8 mouse cellular contexts compared by ENCODE assay signal in genomic region chr16:91045511-91045910, GRCm38 (mm10). TPM values are rescaled to one million over a fixed set of nuclear protein-coding genes. Genes with fewer than 3 reads are reported as not detected.
DNase-seq lines count a peak whose midpoint lies in the region; ATAC-seq and TF ChIP-seq lines count a peak whose summit lies in the region.

No protein-coding gene starts in this region.

- no peak overlapping the region for H3K27ac ChIP-seq in ES-Bruce4 (ENCODE audit: insufficient read depth, low read length)

- TF ChIP-seq CTCF in ES-Bruce4 (IDR thresholded peaks at IDR 0.05; ENCODE audit: low read depth, low read length) = peak; percentile 87

- H3K36me3 ChIP-seq in ES-Bruce4 (ENCODE audit: control insufficient read depth, insufficient read depth, low read length, poor library complexity, severe bottlenecking) = peaks cover 4% of the 10 kb centered on the region; the same call in 1 of the 2 replicates

- TF ChIP-seq EP300 in ES-Bruce4 (IDR thresholded peaks at IDR 0.05; ENCODE audit: insufficient read depth, low read depth, low read length) = 0 out of 2 replicates have a peak, but pooled peaks have one; percentile 5

- TF ChIP-seq POLR2A in ES-Bruce4 (IDR thresholded peaks at IDR 0.05; ENCODE audit: insufficient read depth, low read length) = no peak

- no peak for ATAC-seq in CD4-positive, CD25-positive, alpha-beta regulatory T cell, adult 4 months

- peak overlapping the region; percentile 62; the same call in 1 of the 2 replicates for H3K9ac ChIP-seq in ES-Bruce4 (ENCODE audit: low read depth, poor library complexity, severe bottlenecking)

- no peaks in the 10 kb centered on the region for H3K27me3 ChIP-seq in ES-Bruce4 (ENCODE audit: control insufficient read depth, insufficient read depth, low read length, poor library complexity, severe bottlenecking)

- no peaks in the 10 kb centered on the region for H3K4me1 ChIP-seq in ES-Bruce4 (ENCODE audit: control insufficient read depth, insufficient read depth, low read length)

- no peak overlapping the region for H3K4me3 ChIP-seq in ES-Bruce4 (ENCODE audit: low read depth, low read length)

- no peaks in the 10 kb centered on the region for H3K9me3 ChIP-seq in ES-Bruce4 (replicated peaks; ENCODE audit: control insufficient read depth, insufficient read depth, low read length, poor library complexity, severe bottlenecking)

- peak; percentile 78 for DNase-seq in CD4-positive, CD25-positive, alpha-beta regulatory T cell, adult 2 months (ENCODE audit: low read depth, low spot score)
- peak; percentile 55 to 63 for DNase-seq in cerebellum, adult 18-20 months
- DNase-seq in gastrocnemius, postnatal 10 days = peak; percentile 67
- DNase-seq in kidney, postnatal 25 days = peak; percentile 63 to 70
- DNase-seq in lung, postnatal 14 days = peak; percentile 68
- peak; percentile 23 to 53 for DNase-seq in spleen, adult 18-20 months

RNA-seq across cellular contexts. Expression of gene Paxbp1, which starts 1.2 kb away (rescaled TPM):
- polyA plus RNA-seq in CD4-positive, CD25-positive, alpha-beta regulatory T cell, adult 4 months (2017; shearing (Covaris generic)) = 100 to 1,000 TPM; 121 to 128 TPM
- 96.0 and 108 TPM in 2 replicates for polyA plus RNA-seq in ES-Bruce4 (2011; ENCODE audit: insufficient read depth, insufficient read length, low read depth, missing spikeins)
- total RNA-seq in gastrocnemius, postnatal 10 days (2021) = 10 to 100 TPM; 12.8 to 26.2 TPM

RNA-seq across cellular contexts. Expression of gene Synj1, which starts 34.4 kb away (rescaled TPM):
- polyA plus RNA-seq in CD4-positive, CD25-positive, alpha-beta regulatory T cell, adult 4 months (2017; shearing (Covaris generic)) = 10 to 100 TPM; 30.6 to 40.9 TPM
- 27.5 and 33.2 TPM in 2 replicates for polyA plus RNA-seq in ES-Bruce4 (2011; ENCODE audit: insufficient read depth, insufficient read length, low read depth, missing spikeins)
- total RNA-seq in gastrocnemius, postnatal 10 days (2021) = 10 to 100 TPM; 14.6 TPM

RNA-seq across cellular contexts. Expression of gene 4932438H23Rik, which starts 49.4 kb away (rescaled TPM):
- polyA plus RNA-seq in CD4-positive, CD25-positive, alpha-beta regulatory T cell, adult 4 months (2017; shearing (Covaris generic)) = 1 to 10 TPM; 1.5 to 2.0 TPM
- 0.33 TPM in 1 of 2 replicates, not detected in the other for polyA plus RNA-seq in ES-Bruce4 (2011; ENCODE audit: insufficient read depth, insufficient read length, low read depth, missing spikeins)
- 1 to 10 TPM; 1.3 to 2.6 TPM for total RNA-seq in gastrocnemius, postnatal 10 days (2021)
